Mouse (Mus musculus): ENCODE data around the gene Zfp114. TPM values are rescaled to one million over a fixed set of nuclear protein-coding genes. Genes with fewer than 3 reads are reported as not detected.
A peak's percentile ranks its signal among the peaks of the same experiment; 100 is the strongest.

The Zfp114 gene
- polyA plus RNA-seq, 1 experiment from 2014 or later = 4.2 TPM

GRCm38 (mm10) chr7:24188901-24189570 lies 14.2 kb downstream of the Zfp114 start:
- whole genome bisulfite sequencing = 70% methylated on average over 4 of the region's 4 CpGs
- no peak overlapping the region for H3K4me2 ChIP-seq (ENCODE audit: low read length)
- no peak overlapping the region for H3K9ac ChIP-seq (ENCODE audit: low read depth, low read length)
- H3K9me3 ChIP-seq (ENCODE audit: control insufficient read depth, low read length) = no peaks in the 10 kb centered on the region
- no peak for ATAC-seq
- H3K4me3 ChIP-seq (ENCODE audit: low read length) = no peak overlapping the region
- H3K27ac ChIP-seq (ENCODE audit: low read depth, low read length) = no peak overlapping the region
- no peaks in the 10 kb centered on the region for H3K4me1 ChIP-seq (ENCODE audit: control insufficient read depth, insufficient read depth, low read depth, low read length)
- H3K36me3 ChIP-seq (ENCODE audit: control insufficient read depth, insufficient read depth, low read length) = peaks cover 6% of the 10 kb centered on the region; the same call in 1 of the 2 replicates
- H3K27me3 ChIP-seq (replicated peaks; ENCODE audit: control insufficient read depth, insufficient read depth, low read length) = no peaks in the 10 kb centered on the region

DNA sequence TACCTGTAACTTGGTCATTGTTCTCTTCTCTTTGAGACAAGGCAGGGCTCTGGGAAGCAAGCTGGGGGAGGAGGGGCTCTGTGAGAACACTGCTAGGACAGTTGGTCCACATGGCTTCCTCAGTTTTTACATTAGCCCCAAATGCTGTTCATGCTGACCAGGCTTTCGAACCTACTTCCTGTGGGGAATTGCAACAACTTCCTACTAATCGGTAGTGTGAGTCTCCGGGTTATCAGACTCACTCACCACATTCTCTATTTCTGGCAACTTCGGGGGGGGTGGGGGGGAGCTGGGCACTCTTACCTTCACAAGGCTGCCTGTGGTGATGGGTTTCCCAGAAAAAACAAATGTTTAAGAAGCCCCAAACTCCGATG lies 14.7 kb downstream of the Zfp114 start:
- 83% methylated on average over 5 of the region's 5 CpGs for WGBS
- no peak overlapping the region for H3K9ac ChIP-seq (ENCODE audit: low read depth, low read length)
- peaks cover 7% of the 10 kb centered on the region; the same call in 1 of the 2 replicates for H3K36me3 ChIP-seq (ENCODE audit: control insufficient read depth, insufficient read depth, low read length)
- no peaks in the 10 kb centered on the region for H3K4me1 ChIP-seq (ENCODE audit: control insufficient read depth, insufficient read depth, low read depth, low read length)
- H3K9me3 ChIP-seq (ENCODE audit: control insufficient read depth, low read length) = no peaks in the 10 kb centered on the region
- no peaks in the 10 kb centered on the region for H3K27me3 ChIP-seq (replicated peaks; ENCODE audit: control insufficient read depth, insufficient read depth, low read length)
- H3K27ac ChIP-seq (ENCODE audit: low read depth, low read length) = no peak overlapping the region
- H3K4me2 ChIP-seq (ENCODE audit: low read length) = no peak overlapping the region
- no peak overlapping the region for H3K4me3 ChIP-seq (ENCODE audit: low read length)
- ATAC-seq = no peak

- no peak overlapping the region for H3K9ac ChIP-seq (ENCODE audit: low read depth, low read length)
- ATAC-seq = no peak
- WGBS = 100% methylated on average over 2 of the region's 2 CpGs
- H3K9me3 ChIP-seq (ENCODE audit: control insufficient read depth, low read length) = no peaks in the 10 kb centered on the region
- no peak overlapping the region for H3K4me3 ChIP-seq (ENCODE audit: low read length)
- peaks cover 7% of the 10 kb centered on the region; the same call in 1 of the 2 replicates for H3K36me3 ChIP-seq (ENCODE audit: control insufficient read depth, insufficient read depth, low read length)
- H3K27me3 ChIP-seq (replicated peaks; ENCODE audit: control insufficient read depth, insufficient read depth, low read length) = no peaks in the 10 kb centered on the region
- H3K4me1 ChIP-seq (ENCODE audit: control insufficient read depth, insufficient read depth, low read depth, low read length) = no peaks in the 10 kb centered on the region
- H3K27ac ChIP-seq (ENCODE audit: low read depth, low read length) = no peak overlapping the region
- H3K4me2 ChIP-seq (ENCODE audit: low read length) = no peak overlapping the region
These were observed 16.5 kb downstream of the Zfp114 start for GRCm38 (mm10) chr7:24191361-24191760.

- H3K36me3 ChIP-seq (ENCODE audit: control insufficient read depth, insufficient read depth, low read length) = peaks cover 15% of the 10 kb centered on the region
- no peak for ATAC-seq
- H3K27ac ChIP-seq (ENCODE audit: low read depth, low read length) = no peak overlapping the region
- no peaks in the 10 kb centered on the region for H3K27me3 ChIP-seq (replicated peaks; ENCODE audit: control insufficient read depth, insufficient read depth, low read length)
- H3K4me1 ChIP-seq (ENCODE audit: control insufficient read depth, insufficient read depth, low read depth, low read length) = no peaks in the 10 kb centered on the region
- no peak overlapping the region for H3K4me2 ChIP-seq (ENCODE audit: low read length)
- no peak overlapping the region for H3K4me3 ChIP-seq (ENCODE audit: low read length)
- WGBS = 89% methylated on average over 3 of the region's 3 CpGs
- H3K9ac ChIP-seq (ENCODE audit: low read depth, low read length) = no peak overlapping the region
- no peaks in the 10 kb centered on the region for H3K9me3 ChIP-seq (ENCODE audit: control insufficient read depth, low read length)
These were observed 18.3 kb downstream of the Zfp114 start for GRCm38 (mm10) chr7:24193157-24193556.

- Histone ChIP-seq H3K9ac (ENCODE audit: low read depth, low read length) (no peak overlapping the region), H3K27me3 (replicated peaks; ENCODE audit: control insufficient read depth, insufficient read depth, low read length) (no peaks in the 10 kb centered on the region), H3K4me2 (ENCODE audit: low read length) (no peak overlapping the region), H3K27ac (ENCODE audit: low read depth, low read length) (no peak overlapping the region), H3K4me3 (ENCODE audit: low read length) (no peak overlapping the region), H3K4me1 (ENCODE audit: control insufficient read depth, insufficient read depth, low read depth, low read length) (no peaks in the 10 kb centered on the region), H3K9me3 (ENCODE audit: control insufficient read depth, low read length) (peaks cover 2% of the 10 kb centered on the region; the same call in 1 of the 2 replicates), H3K36me3 (ENCODE audit: control insufficient read depth, insufficient read depth, low read length) (peaks cover 42% of the 10 kb centered on the region)
- no peak for ATAC-seq
- 95% methylated on average over 4 of the region's 4 CpGs for WGBS
These were observed 22.1 kb downstream of the Zfp114 start for GRCm38 (mm10) chr7:24196961-24197360.

DNA sequence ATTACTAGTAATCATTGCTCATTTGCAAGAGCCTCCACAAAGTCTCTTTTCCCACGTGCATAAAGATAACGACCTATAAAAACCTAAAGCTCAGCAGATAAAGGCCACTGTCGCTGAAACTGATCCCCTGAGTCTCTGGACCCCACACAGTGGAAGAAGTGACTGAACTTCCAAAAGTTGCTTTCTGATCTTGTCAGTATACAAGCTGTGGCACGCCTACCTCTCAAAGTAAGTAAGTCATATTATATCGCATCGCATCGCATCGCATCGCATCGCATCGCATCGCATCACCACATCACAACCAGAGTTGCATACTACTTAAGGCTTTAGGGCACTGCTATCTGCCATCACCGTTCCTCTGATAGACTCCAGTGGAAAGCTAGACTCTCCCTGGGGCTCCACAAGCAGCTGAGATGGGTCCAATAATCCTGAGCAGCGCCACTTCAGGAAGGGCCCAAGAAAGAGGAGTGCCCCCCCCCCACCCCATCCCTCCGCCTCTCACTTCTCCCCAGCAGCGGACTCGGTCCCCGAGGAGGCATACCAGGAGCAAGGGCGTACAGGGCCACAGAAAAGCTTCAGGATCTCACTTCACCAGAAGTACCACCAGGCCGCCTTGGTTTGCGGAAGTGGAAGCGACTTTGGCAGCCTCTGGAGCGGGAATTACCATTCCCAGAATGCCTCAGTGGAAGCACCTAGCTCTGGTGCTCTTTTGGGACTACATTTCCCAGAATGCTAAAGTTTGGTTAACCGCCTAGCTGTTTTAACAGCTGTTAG lies 32.8 kb downstream of the Zfp114 start:
- Histone ChIP-seq H3K9me3 (ENCODE audit: control insufficient read depth, low read length) (no peaks in the 10 kb centered on the region), H3K4me1 (ENCODE audit: control insufficient read depth, insufficient read depth, low read depth, low read length) (peaks cover 6% of the 10 kb centered on the region), H3K4me3 (ENCODE audit: low read length) (peak overlapping the region; percentile 61), H3K9ac (ENCODE audit: low read depth, low read length) (peak overlapping the region; percentile 80), H3K4me2 (ENCODE audit: low read length) (peak overlapping the region; percentile 51), H3K27ac (ENCODE audit: low read depth, low read length) (peak overlapping the region; percentile 73), H3K27me3 (replicated peaks; ENCODE audit: control insufficient read depth, insufficient read depth, low read length) (no peaks in the 10 kb centered on the region; the same call in 1 of the 2 replicates), H3K36me3 (ENCODE audit: control insufficient read depth, insufficient read depth, low read length) (peaks cover 3% of the 10 kb centered on the region; the same call in 1 of the 2 replicates)
- 12% methylated on average over 23 of the region's 24 CpGs for WGBS
- peak; percentile 92 for ATAC-seq

- H3K9ac ChIP-seq (ENCODE audit: low read depth, low read length) = no peak overlapping the region
- peak overlapping the region; percentile 51 for H3K4me2 ChIP-seq (ENCODE audit: low read length)
- no peaks in the 10 kb centered on the region for H3K36me3 ChIP-seq (ENCODE audit: control insufficient read depth, insufficient read depth, low read length)
- H3K4me1 ChIP-seq (ENCODE audit: control insufficient read depth, insufficient read depth, low read depth, low read length) = peaks cover 6% of the 10 kb centered on the region
- no peaks in the 10 kb centered on the region; the same call in 1 of the 2 replicates for H3K27me3 ChIP-seq (replicated peaks; ENCODE audit: control insufficient read depth, insufficient read depth, low read length)
- no peak overlapping the region for H3K27ac ChIP-seq (ENCODE audit: low read depth, low read length)
- peak overlapping the region; percentile 61 for H3K4me3 ChIP-seq (ENCODE audit: low read length)
- peak; percentile 69 for ATAC-seq
- 61% methylated on average over 7 of the region's 7 CpGs for WGBS
- H3K9me3 ChIP-seq (ENCODE audit: control insufficient read depth, low read length) = no peaks in the 10 kb centered on the region
These were observed 33.5 kb downstream of the Zfp114 start for GRCm38 (mm10) chr7:24208282-24208886.

DNA sequence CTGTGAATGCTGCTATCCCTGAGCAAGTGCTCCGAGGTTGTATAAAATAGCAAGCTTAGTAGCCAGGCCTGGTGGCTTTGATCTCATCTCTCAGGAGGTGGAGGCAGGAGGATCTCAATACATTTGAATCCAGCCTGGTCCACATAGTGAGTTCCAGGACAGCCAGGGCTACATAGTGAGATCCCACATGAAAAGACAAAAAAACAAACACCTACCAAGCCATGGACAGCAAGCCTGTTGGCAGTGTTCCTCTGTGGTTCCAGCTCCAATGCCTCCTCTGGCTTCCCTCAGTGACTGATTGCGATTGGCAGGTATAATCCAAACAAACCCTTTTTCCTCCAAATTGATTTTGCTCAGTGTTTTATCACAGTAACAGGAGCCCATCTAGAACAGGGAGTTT lies 35.4 kb downstream of the Zfp114 start:
- ATAC-seq = no peak
- H3K27ac ChIP-seq (ENCODE audit: low read depth, low read length) = no peak overlapping the region
- peaks cover 6% of the 10 kb centered on the region for H3K4me1 ChIP-seq (ENCODE audit: control insufficient read depth, insufficient read depth, low read depth, low read length)
- 87% methylated on average over 2 of the region's 2 CpGs for WGBS
- no peaks in the 10 kb centered on the region for H3K36me3 ChIP-seq (ENCODE audit: control insufficient read depth, insufficient read depth, low read length)
- no peaks in the 10 kb centered on the region for H3K9me3 ChIP-seq (ENCODE audit: control insufficient read depth, low read length)
- H3K4me2 ChIP-seq (ENCODE audit: low read length) = no peak overlapping the region
- no peaks in the 10 kb centered on the region; the same call in 1 of the 2 replicates for H3K27me3 ChIP-seq (replicated peaks; ENCODE audit: control insufficient read depth, insufficient read depth, low read length)
- H3K9ac ChIP-seq (ENCODE audit: low read depth, low read length) = no peak overlapping the region
- H3K4me3 ChIP-seq (ENCODE audit: low read length) = no peak overlapping the region

GRCm38 (mm10) chr7:24211343-24211742 lies 36.5 kb downstream of the Zfp114 start, which contains the start of gene Zfp111:
Gene Zfp111, minus strand, starts transcription at chr7:24211443.
- no peak within 1 kb of the TSS for H3K4me3 ChIP-seq (ENCODE audit: low read length)
- no peak within 1 kb of the TSS for H3K27ac ChIP-seq (ENCODE audit: low read depth, low read length)
- WGBS = 86% methylated on average over 5 of the region's 5 CpGs
- ATAC-seq = no peak
- H3K4me2 ChIP-seq (ENCODE audit: low read length) = no peak within 1 kb of the TSS
- H3K9me3 ChIP-seq (ENCODE audit: control insufficient read depth, low read length) = no peaks in the 10 kb centered on the region
- no peaks in the 10 kb centered on the region for H3K36me3 ChIP-seq (ENCODE audit: control insufficient read depth, insufficient read depth, low read length)
- H3K9ac ChIP-seq (ENCODE audit: low read depth, low read length) = no peak within 1 kb of the TSS
- H3K4me1 ChIP-seq (ENCODE audit: control insufficient read depth, insufficient read depth, low read depth, low read length) = peaks cover 6% of the 10 kb centered on the region
- H3K27me3 ChIP-seq (replicated peaks; ENCODE audit: control insufficient read depth, insufficient read depth, low read length) = no peaks in the 10 kb centered on the region; the same call in 1 of the 2 replicates
